In the genomic region with DNA sequence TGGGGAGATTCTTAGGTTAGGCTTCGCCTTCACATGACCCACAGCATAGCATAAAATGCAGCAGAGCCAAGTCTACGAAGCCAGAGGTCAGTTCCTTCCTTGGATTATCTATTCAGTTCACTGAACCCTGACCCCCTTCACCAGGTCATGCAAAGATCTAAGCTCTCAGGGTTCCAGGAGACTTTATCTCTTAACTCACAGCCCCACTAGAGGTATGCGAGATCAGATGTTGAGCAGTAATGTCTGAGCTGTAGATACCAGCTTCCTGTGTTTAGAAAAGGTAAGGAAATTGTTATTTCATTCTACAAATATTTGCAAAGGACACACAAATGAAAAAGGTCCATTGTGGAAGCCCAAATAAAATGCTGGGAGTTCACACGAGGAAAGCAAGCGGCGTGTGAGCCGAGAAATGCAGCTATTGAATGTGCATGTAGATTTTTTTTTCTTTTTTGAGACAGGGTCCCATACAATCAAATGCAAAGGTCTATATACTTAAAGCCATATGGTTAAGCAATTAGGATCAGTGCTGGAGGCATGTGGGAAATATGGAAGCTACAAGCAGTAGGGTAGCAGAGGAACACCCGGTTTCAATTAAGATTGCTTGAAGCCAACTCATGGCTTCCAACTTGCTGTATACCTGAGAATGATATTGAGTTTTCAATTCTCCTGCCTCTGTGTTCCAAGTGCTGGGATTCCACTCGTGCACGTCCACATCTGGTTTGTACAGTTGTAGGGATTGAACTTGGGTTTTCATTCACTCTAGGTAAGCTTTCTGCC, we compare ENCODE assay signal across 11 mouse cellular contexts. TPM values are rescaled to one million over a fixed set of nuclear protein-coding genes. Genes with fewer than 3 reads are reported as not detected.
"Had no signal": no experiment of that assay in that cellular context is flagged by ENCODE, and none has a peak within 500 bp of the region (broad histone marks: within the 10 kb centered on the region; RNA-seq: fewer than 3 reads in every experiment).

No protein-coding gene starts in this region.

- H3K4me3 ChIP-seq: left cerebral cortex, adult 2 months; limb, embryonic 15.5 days; midbrain, embryonic 10.5 days; myocyte; neural tube, embryonic 12.5 days had no signal

- H3K27ac ChIP-seq: left cerebral cortex, adult 2 months; limb, embryonic 15.5 days; liver, embryonic 14.5 days; midbrain, embryonic 10.5 days; neural tube, embryonic 12.5 days had no signal

- H3K4me1 ChIP-seq: midbrain, embryonic 10.5 days; neural tube, embryonic 12.5 days had no signal

- H3K27me3 ChIP-seq: limb, embryonic 15.5 days; neural tube, embryonic 12.5 days had no signal

- H3K9ac ChIP-seq: limb, embryonic 15.5 days; liver, embryonic 14.5 days; neural tube, embryonic 12.5 days had no signal

- H3K9me3 ChIP-seq: limb, embryonic 15.5 days; midbrain, embryonic 10.5 days; neural tube, embryonic 12.5 days had no signal

- H3K4me2 ChIP-seq: limb, embryonic 15.5 days; neural tube, embryonic 12.5 days had no signal

- DNase-seq: kidney, adult 11 months; kidney, postnatal 10 days; midbrain, embryonic 14.5 days; thymus, adult 18-20 months; thymus, postnatal 25 days had no signal

- H3K36me3 ChIP-seq: limb, embryonic 15.5 days; midbrain, embryonic 10.5 days; neural tube, embryonic 12.5 days had no signal

RNA-seq across cellular contexts. Expression of a gene that starts 51.9 kb away (rescaled TPM):
- polyA plus RNA-seq: myocyte had no signal
